Mouse (Mus musculus) kidney, postnatal 10 days (tissue): ENCODE results near the gene Pcna.

Experiments
- DNase-seq: peaks from one replicate; pipeline ENCODE4 v3.0.0; 2021; ENCODE audit warnings: mixed read lengths

Gene Pcna

DNA sequence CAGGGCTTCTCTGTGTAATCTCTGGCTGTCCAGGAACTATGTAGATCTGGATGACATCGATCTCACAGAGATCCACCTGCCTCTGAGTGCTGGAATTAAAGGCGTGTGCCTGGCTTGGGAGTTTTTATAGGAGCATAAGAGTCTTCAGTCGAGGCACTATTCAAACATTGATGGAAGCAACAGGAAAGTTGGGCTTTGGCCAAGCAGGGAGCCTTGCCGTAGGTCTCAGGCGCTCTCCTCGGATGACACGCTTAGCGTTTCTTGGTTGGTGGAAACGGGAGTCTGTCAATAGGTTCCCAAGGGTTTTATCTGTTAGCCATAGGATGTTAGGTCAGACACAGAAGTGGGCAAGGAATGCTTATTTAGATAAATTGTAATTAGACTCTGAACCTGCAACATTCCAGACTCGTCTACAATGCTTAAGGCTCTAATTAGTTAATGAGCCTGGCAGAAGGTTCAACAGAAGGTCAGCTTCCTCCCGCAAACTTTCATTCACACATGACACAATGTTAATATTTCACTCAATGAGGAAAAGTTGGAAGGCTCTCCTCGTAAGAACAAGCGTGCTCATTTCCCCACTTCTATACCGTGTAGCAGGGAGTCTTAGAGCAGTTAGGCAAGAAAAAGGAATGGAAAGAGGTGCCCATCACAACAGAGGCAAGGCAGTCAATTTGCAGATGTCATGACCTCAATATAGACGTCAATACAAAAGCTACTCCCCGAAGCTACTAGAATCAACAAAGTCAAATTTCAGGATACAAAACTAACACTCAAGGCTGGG lies 18.9 kb downstream of the Pcna start:
- DNase-seq: peak; percentile 15

DNA sequence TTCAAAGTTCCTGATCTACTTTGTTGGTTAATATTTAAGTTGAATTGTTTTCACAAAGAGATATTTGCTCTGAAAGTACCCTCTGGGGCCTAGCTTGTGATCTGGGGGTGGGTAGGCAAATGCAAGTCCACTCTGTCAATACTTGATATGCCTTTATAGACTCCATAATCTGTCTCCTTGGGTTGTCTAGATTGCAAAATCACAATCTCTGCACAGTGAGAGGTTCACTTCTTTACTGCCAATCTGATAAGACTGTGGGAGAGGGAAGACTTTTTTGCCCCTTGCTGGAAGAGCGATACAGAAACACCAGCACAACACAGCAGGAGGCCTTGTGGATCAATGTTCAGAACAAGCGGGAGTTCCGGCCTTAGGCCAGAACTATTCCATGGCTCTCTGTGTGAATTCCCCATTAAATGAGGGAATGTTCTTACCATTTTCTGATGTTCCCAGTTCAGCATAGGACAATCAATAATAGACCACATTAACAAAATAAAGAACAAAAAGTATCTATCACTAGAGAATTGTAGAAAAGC lies 20.6 kb downstream of the Pcna start:
- no peak for DNase-seq

DNA sequence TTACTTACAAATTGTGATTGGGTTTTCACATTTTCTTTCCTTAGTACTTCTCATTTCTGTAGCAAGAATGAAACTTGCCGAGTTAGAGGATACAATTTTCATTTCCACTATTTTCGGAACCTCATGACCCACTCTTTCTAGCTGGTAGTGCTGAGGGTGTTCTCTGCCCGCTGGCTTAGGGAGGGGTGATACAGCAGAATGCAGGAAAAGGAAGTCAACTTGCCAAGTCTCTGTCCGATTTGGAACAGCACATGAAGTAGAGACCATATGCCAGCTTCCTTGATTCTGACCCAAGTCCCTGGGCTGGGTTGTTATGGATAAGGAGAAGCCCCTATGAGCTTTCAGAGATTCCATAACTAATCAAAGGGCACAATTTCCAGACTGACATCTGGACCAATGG lies 28.8 kb downstream of the Pcna start:
- no peak for DNase-seq

DNA sequence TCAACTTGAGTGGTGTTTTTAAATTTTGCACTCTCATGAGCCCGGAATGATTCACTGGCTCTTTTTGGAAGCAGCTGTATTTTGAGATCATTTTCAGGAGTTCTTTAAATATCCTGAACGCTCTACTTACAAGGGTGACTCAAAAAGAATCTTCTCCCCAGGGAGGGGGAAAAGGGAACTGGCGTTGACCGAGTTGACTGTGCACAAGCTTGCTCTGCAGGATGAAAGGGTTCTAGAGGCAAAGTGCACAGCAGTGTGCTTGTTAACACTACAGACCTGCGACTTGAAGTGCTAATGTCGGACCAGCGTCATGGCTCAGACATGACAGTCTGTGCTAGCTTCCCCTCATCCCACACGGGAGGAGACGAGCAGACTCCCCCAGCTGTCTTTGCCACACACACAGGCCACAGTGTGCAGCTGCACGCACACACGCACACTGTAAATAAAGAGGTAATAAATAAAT lies 31.5 kb downstream of the Pcna start:
- no peak for DNase-seq

- peak; percentile 10 for DNase-seq
These were observed 41.0 kb downstream of the Pcna start for GRCm38 (mm10) chr2:132211995-132212656.

GRCm38 (mm10) chr2:132210806-132211312 lies 42.3 kb downstream of the Pcna start:
- DNase-seq: no peak

GRCm38 (mm10) chr2:132208246-132208881 lies 44.8 kb downstream of the Pcna start:
- no peak for DNase-seq

DNA sequence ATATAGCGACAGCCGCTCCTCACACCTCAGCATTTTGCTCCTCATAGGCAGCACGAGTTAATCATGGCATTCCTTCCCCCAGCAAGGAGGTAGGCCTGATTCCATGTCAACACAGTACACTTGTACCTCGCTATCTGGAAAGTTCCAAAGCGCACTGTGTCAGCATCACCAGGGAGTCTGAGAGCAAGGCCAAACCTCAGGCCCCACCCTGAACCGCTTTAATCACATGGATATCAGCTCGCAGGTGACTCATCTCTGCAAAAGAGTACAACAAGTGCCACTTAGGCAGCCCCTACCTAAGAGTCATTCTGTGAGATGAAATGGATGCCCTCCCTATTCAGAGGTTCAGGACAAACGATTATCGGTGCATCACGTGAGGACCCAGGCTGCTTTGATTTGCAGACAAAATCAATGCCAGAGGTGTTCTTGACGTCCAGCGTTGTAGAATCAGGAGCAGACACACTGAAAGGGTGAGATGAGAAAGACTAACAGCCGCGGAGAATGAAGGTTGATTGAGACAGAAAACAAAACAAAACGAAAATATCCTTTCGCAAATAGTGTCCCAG lies 46.7 kb downstream of the Pcna start:
- DNase-seq: no peak

- DNase-seq: no peak
These were observed 47.6 kb downstream of the Pcna start for GRCm38 (mm10) chr2:132205549-132205948.

- no peak for DNase-seq
These were observed 49.3 kb downstream of the Pcna start for GRCm38 (mm10) chr2:132203773-132204172.

DNA sequence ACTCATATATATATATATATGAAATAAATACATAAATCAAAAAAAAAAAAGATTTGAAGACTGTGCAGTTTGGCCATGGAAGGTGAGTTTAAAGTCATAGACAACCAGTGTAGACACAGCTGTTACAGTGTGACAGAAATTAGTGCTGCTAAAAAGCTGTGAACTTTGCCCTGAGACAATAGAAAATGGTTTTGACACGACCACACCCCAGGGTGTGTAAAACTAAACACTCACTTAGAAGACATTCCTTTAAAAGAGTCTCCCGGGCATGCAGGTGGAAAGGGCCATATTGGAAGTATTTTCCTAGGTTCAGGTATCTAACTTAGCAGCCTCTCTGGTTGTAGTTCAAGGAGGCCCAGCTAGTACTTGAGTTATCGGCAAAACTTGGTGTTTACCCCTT lies 49.9 kb downstream of the Pcna start:
- no peak for DNase-seq
